Mouse (Mus musculus): ENCODE results near the gene Fn1.

DNA sequence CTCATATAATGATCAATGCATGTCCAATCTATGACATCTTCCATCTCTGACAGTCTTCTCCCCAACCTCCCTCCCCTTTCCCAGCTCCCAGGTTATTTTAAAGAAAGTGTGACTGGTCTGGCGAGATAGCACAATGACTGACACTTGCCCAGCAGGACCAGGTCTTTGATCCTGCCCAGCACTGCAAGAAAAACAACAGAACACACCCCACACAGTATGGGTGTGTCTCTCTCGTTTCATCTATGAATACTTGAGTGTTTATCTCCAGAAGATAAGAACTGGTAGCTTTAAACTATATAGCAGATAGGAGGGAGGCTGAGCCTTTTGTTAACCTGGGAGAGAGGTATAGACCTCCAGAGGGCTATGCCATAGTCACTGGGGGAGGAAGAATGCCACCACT is 28.3 kb upstream of the Fn1 start:
- TF ChIP-seq CTCF (IDR thresholded peaks at IDR 0.05; ENCODE audit: extremely low read depth, insufficient read depth, low read length) (no peak), POLR2A (IDR thresholded peaks at IDR 0.05; ENCODE audit: extremely low read depth, insufficient read depth, low read length) (no peak)
